Mouse (Mus musculus): ENCODE results near the gene Rrp1b.

DNA sequence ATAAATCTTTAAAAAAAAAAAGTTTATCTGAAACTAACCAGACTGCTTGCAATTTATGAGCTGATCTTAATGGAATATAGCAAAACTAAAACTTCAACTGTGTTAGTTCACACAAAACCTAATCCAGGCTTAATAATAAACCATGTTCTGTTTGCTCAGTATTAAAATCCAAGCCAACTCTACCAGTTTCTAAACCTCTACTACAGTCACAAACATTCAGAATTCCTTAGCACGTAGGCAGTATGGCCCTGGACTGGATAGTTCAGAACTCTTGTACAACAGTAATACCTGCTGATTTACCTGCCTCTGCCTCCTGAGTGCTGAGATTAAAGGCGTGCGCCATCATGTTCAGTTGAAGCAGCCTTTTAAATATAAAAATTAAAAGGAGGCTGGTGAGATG, 13.9 kb upstream of the Rrp1b start:
- no peak for TF ChIP-seq CTCF (IDR thresholded peaks at IDR 0.05; ENCODE audit: low read depth)
- no peak for TF ChIP-seq EP300 (IDR thresholded peaks at IDR 0.05; ENCODE audit: low read depth)
